Mouse (Mus musculus) liver, postnatal 0 days (tissue): ENCODE results near the gene Mettl23.

Experiments
- CTCF ChIP-seq: sonication (generic); IDR thresholded peaks from 2 replicates; pipeline ENCODE4 v1.5.1; 2016; ENCODE audit warnings: antibody characterized with exemption, low read depth
- EP300 ChIP-seq: IDR thresholded peaks from 2 replicates; pipeline ENCODE4 v1.6.1; 2016; ENCODE audit warnings: antibody characterized with exemption, low read depth, mild to moderate bottlenecking

DNA sequence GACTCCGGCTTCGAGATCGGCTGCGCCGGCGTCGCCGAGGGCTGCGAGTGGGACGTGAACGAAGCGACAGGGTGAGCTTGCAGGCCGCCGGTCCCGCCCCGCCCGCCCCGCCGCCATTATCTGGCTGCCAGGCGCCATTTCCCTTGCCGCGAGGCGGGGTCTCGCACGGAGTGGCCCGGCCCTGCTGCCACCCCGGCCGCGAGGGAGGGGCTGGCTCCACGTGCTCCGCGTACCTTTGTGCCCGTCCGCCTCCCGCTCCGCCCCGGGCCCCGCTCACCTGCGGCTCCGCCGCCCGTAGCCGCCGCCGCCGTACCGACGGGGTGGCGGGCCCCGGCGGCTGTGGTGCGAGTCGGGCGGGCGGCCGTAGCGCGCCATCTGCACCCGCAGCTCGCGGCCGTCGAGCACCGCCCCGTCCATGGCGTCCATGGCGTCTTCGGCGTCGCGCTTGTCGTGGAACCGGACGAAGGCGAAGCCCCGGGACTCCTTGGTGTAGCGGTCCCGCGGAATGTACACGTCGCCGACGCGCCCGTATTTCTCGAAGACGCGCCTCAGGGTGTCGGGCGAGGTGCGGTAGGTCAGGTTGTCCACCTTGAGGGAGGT lies 9.3 kb downstream of the Mettl23 start, which contains the start of gene Mfsd11:
- TF ChIP-seq CTCF: no peak
- no peak for TF ChIP-seq EP300
